Comparison of ENCODE assay signal across 14 mouse cellular contexts in the genomic region with DNA sequence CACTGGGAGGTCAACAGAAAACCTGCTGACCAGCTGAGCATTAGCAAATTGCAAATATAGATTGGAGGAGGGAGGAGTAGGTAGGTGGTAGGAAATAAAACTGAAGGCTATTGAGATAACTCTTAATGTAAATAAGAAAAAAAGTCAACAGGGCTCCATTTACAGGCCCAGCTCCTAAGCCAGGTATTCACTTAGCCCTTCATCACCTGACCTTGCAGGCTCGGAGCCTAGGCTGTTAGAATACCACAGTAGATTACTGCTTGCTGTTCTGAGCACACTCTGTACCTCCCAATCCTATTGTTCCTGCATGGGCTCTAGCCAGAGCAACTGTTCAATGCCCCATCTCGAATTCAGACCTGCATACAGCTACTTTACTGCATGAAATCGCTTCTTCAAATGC.
"Had no signal": no experiment of that assay in that cellular context is flagged by ENCODE, and none has a peak within 500 bp of the region (broad histone marks: within the 10 kb centered on the region; RNA-seq: fewer than 3 reads in every experiment).

No protein-coding gene starts in this region.

- H3K36me3 ChIP-seq: neural tube, embryonic 12.5 days; neural tube, embryonic 13.5 days; neural tube, embryonic 15.5 days had no signal

- H3K27ac ChIP-seq: neural tube, embryonic 12.5 days; neural tube, embryonic 13.5 days; neural tube, embryonic 15.5 days had no signal

- H3K4me1 ChIP-seq: neural tube, embryonic 12.5 days had no signal

- H3K9me3 ChIP-seq: neural tube, embryonic 12.5 days; neural tube, embryonic 13.5 days; neural tube, embryonic 15.5 days had no signal

- DNase-seq: retina, postnatal 1 day; right cerebral cortex, postnatal 14 days; right cerebral cortex, postnatal 25 days; right cerebral cortex, postnatal 4 days; spleen, adult 18-20 months; thymus, adult 18-20 months; thymus, adult 2 months; thymus, postnatal 14 days; thymus, postnatal 25 days; thymus, postnatal 36 days; thymus, postnatal 4 days had no signal

- H3K4me2 ChIP-seq: neural tube, embryonic 12.5 days; neural tube, embryonic 13.5 days; neural tube, embryonic 15.5 days had no signal

- H3K4me3 ChIP-seq: neural tube, embryonic 12.5 days; neural tube, embryonic 13.5 days; neural tube, embryonic 15.5 days had no signal

- H3K27me3 ChIP-seq: neural tube, embryonic 12.5 days; neural tube, embryonic 13.5 days; neural tube, embryonic 15.5 days had no signal

- H3K9ac ChIP-seq: neural tube, embryonic 12.5 days; neural tube, embryonic 13.5 days; neural tube, embryonic 15.5 days had no signal
